Mouse (Mus musculus) kidney, adult 9 months (tissue): ENCODE results near the gene Gm11437.

ENCODE experiments used
- DNase-seq: peaks from one replicate; pipeline ENCODE4 v3.0.0; 2022

Gene Gm11437

DNA sequence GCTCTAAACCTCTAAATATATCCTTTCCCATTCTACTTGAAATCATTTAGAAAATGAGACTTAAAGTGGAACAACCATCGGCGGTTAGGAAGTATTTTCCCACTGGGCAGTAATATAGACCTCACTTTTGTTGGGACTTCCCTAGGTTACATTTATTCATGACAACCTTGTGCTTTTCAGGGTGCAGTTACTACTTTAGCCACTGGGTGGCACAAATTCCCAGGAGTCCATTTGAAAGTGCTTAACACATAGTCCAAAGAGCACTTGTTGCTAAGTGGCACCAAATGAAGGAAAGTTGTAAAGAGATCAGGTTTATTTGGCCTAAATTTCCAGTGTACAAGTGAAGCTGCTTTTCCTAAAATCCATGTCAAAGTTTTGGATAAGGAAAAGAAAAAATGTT lies 25.5 kb downstream of the Gm11437 start:
- DNase-seq, result peak; percentile 86

DNA sequence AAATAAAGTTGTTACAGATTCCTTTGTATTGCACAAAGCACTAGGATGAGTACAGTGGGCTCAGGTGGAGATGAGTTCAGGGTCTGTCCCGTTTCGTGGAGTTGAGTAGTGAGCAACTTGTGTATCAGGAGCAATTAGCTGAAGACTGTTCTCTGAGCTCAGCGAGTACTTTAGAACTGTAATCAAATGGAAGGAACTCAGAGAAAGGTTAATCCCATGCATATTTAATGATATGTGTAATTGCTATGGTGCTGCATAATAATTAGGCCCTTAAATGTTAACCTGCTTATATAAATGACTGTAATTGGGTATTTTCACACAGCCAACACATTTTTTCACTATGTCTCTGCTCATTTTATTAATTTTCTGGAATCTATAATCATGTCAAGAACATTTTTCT lies 30.8 kb downstream of the Gm11437 start:
- DNase-seq, result no peak

DNA sequence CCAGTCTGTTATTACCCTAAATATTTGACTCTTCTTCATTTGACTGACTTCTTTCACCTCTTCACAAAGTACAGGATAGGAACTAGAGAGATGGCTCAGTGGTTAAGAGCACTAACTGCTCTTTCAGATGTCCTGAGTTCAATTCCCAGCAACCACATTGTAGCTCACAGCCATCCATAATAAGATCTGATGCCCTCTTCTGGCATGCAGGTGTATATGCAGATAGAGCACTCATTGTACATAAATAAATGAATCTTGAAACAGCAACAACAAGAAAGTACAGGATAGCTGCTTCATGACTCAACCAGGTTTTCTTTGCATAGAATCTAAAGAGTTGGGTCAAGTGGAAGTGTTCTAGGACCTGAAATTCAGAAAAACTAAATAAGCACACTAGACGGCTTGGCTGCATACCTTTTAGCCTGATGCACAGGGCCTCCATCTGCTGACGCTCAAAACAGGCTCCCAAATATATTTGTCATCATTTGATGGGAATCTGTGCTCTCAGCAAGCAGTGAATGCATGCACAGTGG lies 32.9 kb downstream of the Gm11437 start:
- DNase-seq, result no peak

DNA sequence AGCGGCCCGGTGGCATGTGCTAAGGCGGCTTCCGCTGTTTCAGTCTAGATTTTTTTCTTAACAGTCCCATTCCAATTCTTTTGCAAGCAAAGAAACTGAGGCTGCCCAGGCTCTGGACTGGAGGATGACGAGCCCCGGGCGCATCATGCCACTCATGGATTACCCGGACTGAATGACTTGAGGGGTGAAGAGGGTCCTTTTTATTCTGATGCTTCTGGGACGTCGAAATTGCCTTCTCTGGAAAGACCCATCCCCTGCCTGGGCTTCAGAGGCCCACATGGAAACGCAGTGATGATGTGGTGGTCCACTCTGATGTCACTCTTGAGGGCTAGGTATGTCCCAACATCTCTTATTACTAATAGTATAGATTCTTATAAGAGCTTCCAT lies 37.5 kb downstream of the Gm11437 start:
- no peak for DNase-seq

DNA sequence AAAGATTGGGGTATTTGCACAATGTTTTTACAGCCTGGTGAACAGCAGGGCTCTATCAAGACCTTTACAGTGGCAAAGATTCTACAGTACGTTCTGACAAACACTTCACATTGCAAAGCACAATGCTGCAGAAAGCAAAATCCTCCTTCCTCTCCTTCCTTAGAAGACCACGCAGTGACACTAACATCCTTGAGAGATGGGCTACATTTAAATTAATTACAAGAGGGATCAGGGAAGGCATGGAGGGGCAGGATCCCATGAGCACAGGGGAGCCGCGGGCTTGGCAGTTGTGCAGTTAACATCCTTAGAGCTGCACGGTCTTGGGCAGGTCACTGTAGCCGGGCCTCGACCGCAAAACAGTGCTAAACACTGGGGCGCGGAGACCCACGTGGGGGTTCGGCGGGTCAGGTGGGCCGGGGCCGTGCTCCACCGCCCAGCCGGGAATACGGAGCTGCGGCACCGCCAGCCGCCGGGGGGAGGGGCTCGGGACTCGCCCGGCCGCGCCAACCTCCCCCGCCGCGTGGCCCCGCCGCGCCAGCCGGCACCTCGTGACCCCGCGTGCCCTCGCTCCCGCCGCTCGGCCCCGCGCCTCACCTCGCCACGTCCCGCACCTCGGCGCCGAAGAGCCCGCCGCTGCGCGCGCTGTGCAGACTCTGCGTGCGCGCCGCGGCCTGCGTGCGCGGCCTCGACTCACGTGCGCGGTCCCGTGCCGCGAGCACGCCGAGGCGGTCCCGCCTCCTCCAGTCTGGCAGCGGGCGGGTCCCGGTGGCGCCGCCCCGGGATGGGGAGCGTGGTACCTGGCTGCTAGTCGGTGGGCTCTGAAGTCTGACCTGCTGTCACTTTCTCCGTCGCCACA lies 38.1 kb downstream of the Gm11437 start, which contains the start of the genes Tada2a and Acaca:
Tada2a (minus strand) TSS at position 658 of the 856 bp plus-strand sequence.
Acaca (plus strand) TSS at position 730 of the 856 bp plus-strand sequence.
- DNase-seq, result peak; percentile 73

DNA sequence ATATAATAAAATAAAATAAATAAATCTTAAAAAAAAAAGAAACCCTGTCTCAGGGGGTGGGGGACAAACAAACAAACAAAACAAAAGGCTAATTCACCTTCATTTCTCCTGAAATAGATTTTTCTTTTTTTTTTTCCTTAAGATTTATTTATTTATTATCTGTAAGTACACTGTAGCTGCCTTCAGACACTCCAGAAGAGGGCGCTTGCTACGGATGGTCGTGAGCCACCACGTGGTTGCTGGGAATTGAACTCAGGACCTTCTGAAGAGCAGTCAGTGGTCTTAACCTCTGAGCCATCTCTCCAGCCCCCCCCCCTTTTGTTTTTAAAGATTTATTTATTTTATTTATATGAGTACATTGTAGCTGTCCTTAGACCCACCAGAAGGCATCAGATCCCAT lies 39.3 kb downstream of the Gm11437 start:
- DNase-seq, result no peak

DNA sequence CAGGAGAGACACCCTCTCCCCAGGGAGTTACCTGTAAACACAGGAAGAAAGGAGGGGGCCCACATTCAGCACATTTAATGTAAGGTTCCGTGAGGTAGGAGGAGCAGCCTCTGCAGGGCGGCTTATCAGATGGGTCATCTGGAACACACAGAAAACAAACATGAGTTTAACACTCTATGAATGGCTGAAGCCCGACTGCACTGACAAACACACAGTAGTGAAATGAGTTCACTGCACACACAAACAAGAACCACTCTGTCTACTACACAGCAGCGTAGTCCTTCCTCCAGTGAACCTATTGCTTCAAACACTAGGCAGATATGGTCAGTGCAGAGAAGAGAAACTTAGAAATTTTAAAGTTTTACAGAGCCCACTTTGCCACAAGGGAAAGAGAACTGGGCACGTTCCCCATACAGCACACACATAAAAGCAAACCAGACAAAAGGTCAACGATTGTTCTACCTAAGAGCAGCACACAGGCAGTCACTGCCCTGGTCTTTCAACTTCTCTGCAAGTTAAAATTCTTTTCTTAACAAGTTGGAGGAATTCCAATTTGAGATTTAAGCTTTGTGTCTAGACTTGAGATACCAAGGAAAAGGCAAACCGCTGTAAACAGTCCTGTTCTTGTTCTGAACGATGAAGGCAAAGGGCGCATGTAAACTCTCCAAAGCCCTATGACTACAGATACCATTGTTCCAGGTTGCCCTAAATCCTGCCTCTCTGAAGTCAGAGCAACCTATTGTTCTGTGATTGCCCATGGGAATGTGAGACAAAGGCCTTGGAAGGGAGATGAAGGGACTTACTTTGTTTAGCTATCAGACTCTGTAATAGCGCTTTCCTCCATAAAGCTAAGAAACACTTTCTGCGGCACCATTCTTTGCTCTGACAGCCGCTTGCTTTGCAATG lies 46.0 kb downstream of the Gm11437 start:
- no peak for DNase-seq

DNA sequence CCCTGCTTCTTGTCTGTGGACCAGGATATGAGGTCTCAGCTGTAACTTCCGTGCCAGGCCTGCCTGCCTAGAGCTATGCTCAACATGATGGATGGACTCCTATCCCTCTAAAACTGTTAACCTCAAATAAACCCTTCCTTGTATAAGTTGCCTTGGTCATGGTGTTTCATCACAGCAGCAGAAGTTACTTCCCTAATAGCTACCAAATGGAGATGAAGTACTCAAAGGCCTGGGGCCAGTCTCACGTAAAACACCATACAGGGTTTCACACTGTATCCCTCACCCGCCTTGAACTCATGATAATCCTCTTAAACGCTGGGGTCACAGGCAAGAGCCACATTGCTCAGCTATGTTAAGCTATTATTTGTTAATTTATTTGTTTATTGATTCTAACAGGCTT lies 49.8 kb downstream of the Gm11437 start:
- DNase-seq, result no peak

DNA sequence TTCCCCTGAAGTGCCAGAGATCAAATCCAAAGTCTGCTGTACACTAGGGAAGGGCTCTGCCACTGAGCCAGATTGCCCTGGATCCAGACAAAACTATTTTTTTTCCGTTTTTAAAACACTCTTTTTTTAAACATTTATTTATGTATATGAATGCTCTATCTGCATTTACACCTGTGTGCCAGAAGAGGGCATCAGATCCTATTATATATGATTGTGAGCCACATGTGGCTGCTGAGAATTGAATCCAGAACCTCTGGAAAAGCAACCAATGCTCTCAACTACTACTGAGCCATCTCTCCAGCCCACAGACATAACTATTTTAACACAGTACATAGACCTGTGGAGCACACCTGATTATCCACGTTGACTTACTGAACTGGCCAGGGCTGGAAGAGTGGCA lies 51.1 kb downstream of the Gm11437 start:
- no peak for DNase-seq

DNA sequence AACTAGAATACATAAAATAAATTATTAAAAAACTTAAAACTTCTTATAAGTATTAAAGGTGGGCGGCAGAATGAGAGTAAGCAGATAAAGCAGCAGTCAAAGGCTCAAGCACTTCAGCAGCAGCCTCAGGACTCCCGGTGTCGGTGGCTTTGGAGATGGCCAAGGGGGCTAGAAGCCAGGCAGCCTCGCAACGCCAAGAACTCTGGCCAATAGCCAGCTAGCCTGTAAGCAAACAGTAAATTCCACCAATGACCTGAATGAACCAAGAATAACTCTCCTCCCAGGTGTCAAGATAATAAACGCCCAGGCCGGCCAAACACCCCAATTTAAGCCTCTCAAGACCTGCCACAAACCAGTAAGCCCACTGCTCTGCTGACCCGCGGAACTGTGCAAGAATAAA lies 51.6 kb downstream of the Gm11437 start:
- DNase-seq, result no peak

DNA sequence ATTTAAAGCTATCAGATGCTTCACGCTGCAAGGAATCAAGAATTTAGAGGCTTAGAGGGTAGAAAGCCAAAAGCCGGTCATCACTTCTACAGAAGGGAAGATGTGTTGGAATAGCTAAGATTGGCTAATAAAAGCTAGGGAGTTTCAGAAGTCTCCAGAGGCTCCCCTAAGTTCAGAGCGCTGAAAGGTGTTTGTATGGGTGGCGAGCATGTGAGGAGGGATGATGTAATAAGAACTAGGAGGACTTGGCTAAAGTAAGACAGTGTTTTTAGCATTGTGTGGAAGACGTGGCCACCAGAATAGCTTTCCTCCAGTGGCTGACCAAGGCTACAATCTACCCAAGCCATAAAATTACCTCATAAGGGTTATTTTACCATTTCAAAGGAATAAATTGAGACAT lies 53.7 kb downstream of the Gm11437 start:
- no peak for DNase-seq

DNA sequence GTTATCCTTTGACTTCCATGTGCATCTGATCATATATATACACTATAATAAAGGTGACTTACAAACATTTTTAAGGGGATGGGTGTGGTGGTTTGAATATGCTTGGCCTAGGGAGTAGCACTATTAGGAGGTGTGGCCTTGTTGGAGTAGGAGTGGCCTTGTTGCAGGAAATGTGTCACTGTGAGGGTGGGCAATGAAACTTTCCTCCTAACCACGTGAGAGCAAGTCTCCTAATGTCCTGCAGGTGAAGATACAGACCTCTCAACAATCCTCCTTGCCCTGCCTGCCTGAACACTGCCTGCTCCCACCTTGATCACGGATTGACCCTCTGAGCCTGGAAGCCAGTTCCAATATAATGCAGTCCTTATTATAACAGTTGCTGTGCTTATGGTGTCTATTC lies 60.1 kb downstream of the Gm11437 start:
- DNase-seq, result no peak

DNA sequence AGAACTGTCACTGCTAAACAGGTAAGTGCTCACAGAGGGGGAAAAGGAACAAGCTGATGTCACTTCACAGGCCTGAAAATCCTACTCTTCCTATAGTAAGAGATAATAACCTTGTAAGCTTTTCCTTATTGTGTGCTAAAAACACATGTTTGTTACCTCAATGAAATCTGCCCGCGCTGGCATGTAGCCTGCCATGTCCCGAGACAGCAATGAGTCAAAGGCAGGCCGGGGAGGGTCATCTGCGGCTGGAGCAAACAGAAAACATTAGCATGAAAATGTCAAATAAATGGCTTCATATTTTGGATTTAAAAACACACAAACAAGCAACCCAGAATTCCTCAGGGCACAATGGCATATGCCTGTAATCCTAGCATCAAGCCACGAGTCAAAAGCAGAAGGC lies 63.2 kb downstream of the Gm11437 start:
- DNase-seq, result no peak

DNA sequence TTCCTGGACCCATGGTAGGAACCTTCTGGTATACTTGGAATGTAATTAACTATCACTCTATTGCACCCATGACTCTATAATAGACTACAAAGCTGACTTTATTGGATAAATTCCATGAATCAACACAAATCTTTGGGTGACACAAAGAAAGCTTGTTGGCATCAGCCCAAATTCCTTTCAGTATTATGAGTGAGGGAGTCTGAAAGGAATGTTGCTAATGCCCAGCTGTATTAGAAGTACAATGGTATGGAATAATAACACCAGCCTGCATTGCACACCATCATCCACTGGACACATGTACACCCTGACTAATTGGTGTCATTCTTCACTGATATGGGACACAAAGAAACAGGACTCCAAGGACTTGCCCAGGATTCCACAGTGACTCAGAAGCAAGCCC lies 66.1 kb downstream of the Gm11437 start:
- no peak for DNase-seq
